Mouse (Mus musculus): ENCODE measurements around the gene Sec24d. TPM values are rescaled to one million over a fixed set of nuclear protein-coding genes. Genes with fewer than 3 reads are reported as not detected.
A peak's percentile ranks its signal among the peaks of the same experiment; 100 is the strongest.
"Not testable (repeated sequence)": the region's sequence is repeated elsewhere in the genome, so short reads cannot be mapped to it uniquely, and the experiment has no call there.

Sec24d gene
- polyA plus RNA-seq, 1 experiment = 34.0 TPM

- H3K27me3 ChIP-seq (ENCODE audit: control insufficient read depth, insufficient read depth, low read length) = no peaks in the 10 kb centered on the region
- H3K4me1 ChIP-seq (replicated peaks; ENCODE audit: control insufficient read depth, insufficient read depth, low read length) = no peaks in the 10 kb centered on the region
- H3K4me3 ChIP-seq (ENCODE audit: control insufficient read depth, insufficient read depth, low read length) = no peak overlapping the region
- 96% methylated on average over 5 of the region's 5 CpGs for WGBS
- H3K36me3 ChIP-seq (ENCODE audit: control insufficient read depth, insufficient read depth, low read length) = peaks cover 39% of the 10 kb centered on the region
- no peak for DNase-seq
- no peak overlapping the region for H3K27ac ChIP-seq (ENCODE audit: control insufficient read depth, insufficient read depth, low read length)
- TF ChIP-seq CTCF (IDR thresholded peaks at IDR 0.05; ENCODE audit: borderline replicate concordance, control insufficient read depth, extremely low read depth, insufficient read depth, low read length, poor library complexity) (no peak), POLR2A (IDR thresholded peaks at IDR 0.05; ENCODE audit: control insufficient read depth, extremely low read depth, insufficient read depth, low read length, poor library complexity) (no peak)
Measured at GRCm38 (mm10) chr3:123370927-123371326, 103.7 kb downstream of the Sec24d start.

DNA sequence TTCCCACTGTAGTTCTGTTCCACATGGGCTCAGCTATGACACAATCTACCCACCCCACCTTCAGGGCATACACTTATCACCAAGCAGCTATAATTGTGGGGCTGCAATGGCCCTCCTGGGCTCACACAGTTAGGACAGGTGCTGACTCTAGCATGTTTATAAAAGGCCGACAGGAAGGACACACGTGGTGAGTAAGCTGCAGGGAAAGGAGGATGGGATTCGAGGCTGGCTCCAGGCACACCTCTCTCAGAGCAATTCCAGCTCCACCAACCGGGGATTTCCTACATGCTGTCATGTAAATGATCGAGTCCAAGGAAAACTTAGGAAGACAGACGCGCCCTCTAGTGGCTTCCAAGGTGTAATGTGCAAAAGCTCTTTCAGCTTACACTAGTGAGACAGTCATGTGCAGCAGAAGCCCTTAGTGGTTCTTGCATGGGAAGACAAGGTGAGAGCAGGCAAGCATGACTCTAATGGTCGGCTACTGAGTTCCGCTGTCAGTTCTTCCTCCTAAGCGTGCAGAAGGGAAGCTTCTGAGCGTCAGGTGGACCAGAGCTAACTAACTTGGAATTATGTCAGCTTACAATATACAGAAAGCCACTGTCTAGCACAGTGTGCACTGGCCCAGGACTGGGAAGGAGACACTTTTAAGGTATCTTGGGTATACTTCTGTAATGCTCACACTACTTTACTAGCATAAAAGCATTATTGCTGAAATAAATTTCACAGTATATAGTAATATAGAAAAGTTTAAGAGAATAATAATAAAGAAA is 104.7 kb downstream of the Sec24d start:
- H3K4me3 ChIP-seq (ENCODE audit: control insufficient read depth, insufficient read depth, low read length) = no peak overlapping the region
- peak; percentile 9 for DNase-seq
- no peak overlapping the region for H3K27ac ChIP-seq (ENCODE audit: control insufficient read depth, insufficient read depth, low read length)
- H3K4me1 ChIP-seq (replicated peaks; ENCODE audit: control insufficient read depth, insufficient read depth, low read length) = no peaks in the 10 kb centered on the region
- H3K36me3 ChIP-seq (ENCODE audit: control insufficient read depth, insufficient read depth, low read length) = peaks cover 39% of the 10 kb centered on the region
- H3K27me3 ChIP-seq (ENCODE audit: control insufficient read depth, insufficient read depth, low read length) = no peaks in the 10 kb centered on the region
- WGBS = 81% methylated on average over 11 of the region's 11 CpGs
- TF ChIP-seq CTCF (IDR thresholded peaks at IDR 0.05; ENCODE audit: borderline replicate concordance, control insufficient read depth, extremely low read depth, insufficient read depth, low read length, poor library complexity) (0 out of 2 replicates have a peak, but pooled peaks have one; percentile 39), POLR2A (IDR thresholded peaks at IDR 0.05; ENCODE audit: control insufficient read depth, extremely low read depth, insufficient read depth, low read length, poor library complexity) (no peak)

GRCm38 (mm10) chr3:123376562-123376961 is 109.3 kb downstream of the Sec24d start:
- TF ChIP-seq POLR2A (IDR thresholded peaks at IDR 0.05; ENCODE audit: control insufficient read depth, extremely low read depth, insufficient read depth, low read length, poor library complexity) = no peak
- Histone ChIP-seq H3K36me3 (ENCODE audit: control insufficient read depth, insufficient read depth, low read length) (peaks cover 38% of the 10 kb centered on the region), H3K4me3 (ENCODE audit: control insufficient read depth, insufficient read depth, low read length) (no peak overlapping the region), H3K27ac (ENCODE audit: control insufficient read depth, insufficient read depth, low read length) (no peak overlapping the region), H3K4me1 (replicated peaks; ENCODE audit: control insufficient read depth, insufficient read depth, low read length) (no peaks in the 10 kb centered on the region), H3K27me3 (ENCODE audit: control insufficient read depth, insufficient read depth, low read length) (no peaks in the 10 kb centered on the region)
- no peak for DNase-seq
- 95% methylated on average over 3 of the region's 3 CpGs for WGBS

DNA sequence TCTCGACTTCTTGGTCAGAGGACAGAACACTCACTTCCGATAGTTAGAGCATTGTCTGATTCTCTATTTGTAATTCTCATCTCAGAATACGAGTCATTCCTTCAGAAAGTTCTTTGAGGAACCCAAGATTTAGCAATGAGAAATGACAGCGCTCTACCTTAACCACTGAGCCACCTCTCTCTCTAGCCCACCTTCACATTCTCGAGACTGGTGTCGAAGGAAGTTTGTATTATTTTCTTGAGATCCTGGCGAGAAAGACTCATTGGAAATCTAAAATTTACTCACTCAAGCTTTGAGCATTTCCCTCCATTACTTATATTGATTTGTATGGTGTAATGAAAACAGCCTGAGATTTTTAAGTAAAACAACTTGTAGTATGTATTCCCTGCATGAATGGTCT is 117.2 kb downstream of the Sec24d start:
- 93% methylated on average over 7 of the region's 7 CpGs for WGBS
- H3K4me1 ChIP-seq (replicated peaks; ENCODE audit: control insufficient read depth, insufficient read depth, low read length) = no peaks in the 10 kb centered on the region; the same call in 1 of the 2 replicates
- H3K27ac ChIP-seq (ENCODE audit: control insufficient read depth, insufficient read depth, low read length) = no peak overlapping the region
- DNase-seq = no peak
- no peak overlapping the region for H3K4me3 ChIP-seq (ENCODE audit: control insufficient read depth, insufficient read depth, low read length)
- H3K27me3 ChIP-seq (ENCODE audit: control insufficient read depth, insufficient read depth, low read length) = no peaks in the 10 kb centered on the region
- TF ChIP-seq CTCF (IDR thresholded peaks at IDR 0.05; ENCODE audit: borderline replicate concordance, control insufficient read depth, extremely low read depth, insufficient read depth, low read length, poor library complexity) (no peak), POLR2A (IDR thresholded peaks at IDR 0.05; ENCODE audit: control insufficient read depth, extremely low read depth, insufficient read depth, low read length, poor library complexity) (no peak)
- H3K36me3 ChIP-seq (ENCODE audit: control insufficient read depth, insufficient read depth, low read length) = peaks cover 11% of the 10 kb centered on the region

GRCm38 (mm10) chr3:123385118-123385485 is 117.8 kb downstream of the Sec24d start:
- H3K36me3 ChIP-seq (ENCODE audit: control insufficient read depth, insufficient read depth, low read length) = peaks cover 6% of the 10 kb centered on the region
- H3K27ac ChIP-seq (ENCODE audit: control insufficient read depth, insufficient read depth, low read length) = no peak overlapping the region
- WGBS = 6% methylated on average over 6 of the region's 6 CpGs
- no peaks in the 10 kb centered on the region; the same call in 1 of the 2 replicates for H3K4me1 ChIP-seq (replicated peaks; ENCODE audit: control insufficient read depth, insufficient read depth, low read length)
- no peak for DNase-seq
- peak overlapping the region; percentile 79 for H3K4me3 ChIP-seq (ENCODE audit: control insufficient read depth, insufficient read depth, low read length)
- H3K27me3 ChIP-seq (ENCODE audit: control insufficient read depth, insufficient read depth, low read length) = no peaks in the 10 kb centered on the region
- TF ChIP-seq POLR2A (IDR thresholded peaks at IDR 0.05; ENCODE audit: control insufficient read depth, extremely low read depth, insufficient read depth, low read length, poor library complexity) = no peak
- no peak for TF ChIP-seq CTCF (IDR thresholded peaks at IDR 0.05; ENCODE audit: borderline replicate concordance, control insufficient read depth, extremely low read depth, insufficient read depth, low read length, poor library complexity)

DNA sequence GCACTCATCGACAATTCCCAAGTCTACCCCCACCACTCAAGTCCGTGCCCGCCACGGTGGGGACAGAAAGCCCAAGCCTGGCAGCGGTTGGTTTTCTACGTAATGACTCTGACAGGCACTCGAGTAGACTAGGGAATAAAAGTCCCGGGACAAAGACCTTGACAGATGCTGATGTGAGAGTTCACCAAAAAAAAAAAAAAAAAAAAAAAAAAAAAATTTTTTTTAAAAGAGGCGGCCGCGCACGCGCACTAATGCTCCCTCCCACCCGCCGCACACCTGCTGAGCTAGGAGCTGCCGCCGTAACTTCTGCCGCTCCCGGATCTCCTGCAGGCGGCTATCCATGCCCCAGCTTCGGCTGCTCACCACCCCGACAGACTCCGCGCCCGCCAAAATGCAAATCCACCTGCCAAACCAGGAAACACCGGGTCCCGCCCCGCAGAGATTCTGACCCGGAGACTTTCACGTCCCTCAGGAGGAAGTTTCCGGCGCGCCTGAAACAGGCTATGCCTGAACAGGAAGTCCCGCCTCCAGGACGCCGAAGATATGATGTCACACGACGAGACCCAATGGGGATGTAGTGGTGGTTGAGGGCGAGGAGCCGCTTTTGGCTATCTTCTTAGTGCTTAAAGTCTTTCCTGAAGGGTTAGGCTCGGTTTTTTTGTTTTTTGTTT is 118.4 kb downstream of the Sec24d start, which contains the start of gene Mettl14:
Mettl14 (minus strand) TSS at position 623 of the 671 bp plus-strand sequence.
- Histone ChIP-seq H3K36me3 (ENCODE audit: control insufficient read depth, insufficient read depth, low read length) (0 out of 2 replicates have a peak, but pooled peaks cover 5% of the 10 kb centered on the region), H3K27ac (ENCODE audit: control insufficient read depth, insufficient read depth, low read length) (peak within 1 kb of the TSS; percentile 68), H3K4me1 (replicated peaks; ENCODE audit: control insufficient read depth, insufficient read depth, low read length) (no peaks in the 10 kb centered on the region; the same call in 1 of the 2 replicates), H3K4me3 (ENCODE audit: control insufficient read depth, insufficient read depth, low read length) (peak within 1 kb of the TSS; percentile 79), H3K27me3 (ENCODE audit: control insufficient read depth, insufficient read depth, low read length) (no peaks in the 10 kb centered on the region)
- 0 out of 2 replicates have a peak, but pooled peaks have one; percentile 56 for TF ChIP-seq CTCF (IDR thresholded peaks at IDR 0.05; ENCODE audit: borderline replicate concordance, control insufficient read depth, extremely low read depth, insufficient read depth, low read length, poor library complexity)
- TF ChIP-seq POLR2A (IDR thresholded peaks at IDR 0.05; ENCODE audit: control insufficient read depth, extremely low read depth, insufficient read depth, low read length, poor library complexity) = peak; percentile 59; the same call in 1 of the 2 replicates
- DNase-seq = peak; percentile 95
- under 1% methylated on average over 41 of the region's 41 CpGs for WGBS

DNA sequence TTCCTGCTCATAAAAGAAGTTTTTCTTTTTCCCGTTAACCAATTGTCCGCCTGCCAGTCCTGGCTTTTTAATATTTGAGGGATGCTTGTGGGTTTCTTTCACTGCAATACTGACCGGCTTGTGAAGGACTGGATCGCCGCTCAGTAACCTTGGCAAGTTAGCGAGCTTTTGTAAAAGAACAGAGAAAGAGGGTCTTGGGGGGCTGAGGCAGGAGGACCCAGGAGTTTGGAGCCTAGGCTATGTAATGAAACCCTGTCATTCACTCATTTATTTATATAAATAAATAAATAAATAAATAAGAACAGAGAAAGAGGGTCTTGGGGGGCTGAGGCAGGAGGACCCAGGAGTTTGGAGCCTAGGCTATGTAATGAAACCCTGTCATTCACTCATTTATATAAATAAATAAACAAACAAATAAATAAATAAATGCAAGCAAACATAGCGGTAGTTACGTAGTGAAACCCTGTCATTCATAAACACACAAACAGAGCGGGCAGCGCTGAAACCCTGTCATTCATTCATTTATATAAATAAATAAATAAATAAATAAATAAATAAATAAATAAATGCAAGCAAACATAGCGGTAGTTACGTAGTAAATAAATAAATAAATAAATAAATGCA is 119.0 kb downstream of the Sec24d start:
- WGBS = 26% methylated on average over 12 of the region's 12 CpGs
- not testable (repeated sequence) for H3K36me3 ChIP-seq (ENCODE audit: control insufficient read depth, insufficient read depth, low read length); H3K27me3 ChIP-seq (ENCODE audit: control insufficient read depth, insufficient read depth, low read length); H3K27ac ChIP-seq (ENCODE audit: control insufficient read depth, insufficient read depth, low read length); H3K4me1 ChIP-seq (replicated peaks; ENCODE audit: control insufficient read depth, insufficient read depth, low read length); DNase-seq
- H3K4me3 ChIP-seq (ENCODE audit: control insufficient read depth, insufficient read depth, low read length) = peak overlapping the region; percentile 79
